Mouse (Mus musculus): Measurements from ENCODE around the gene Krtap1-5.
A peak's percentile ranks its signal among the peaks of the same experiment; 100 is the strongest.

- TF ChIP-seq CHD1 (IDR thresholded peaks at IDR 0.05; ENCODE audit: low read depth, low read length) (no peak), EP300 (IDR thresholded peaks at IDR 0.05; ENCODE audit: low read length) (no peak), MEF2A (IDR thresholded peaks at IDR 0.05; ENCODE audit: borderline replicate concordance, low read depth, low read length) (0 out of 2 replicates have a peak, but pooled peaks have one; percentile 57), HCFC1 (IDR thresholded peaks at IDR 0.05; ENCODE audit: low read depth, low read length) (peak; percentile 30; the same call in 1 of the 2 replicates), E2F4 (IDR thresholded peaks at IDR 0.05; ENCODE audit: insufficient replicate concordance, low read depth, low read length) (no peak)
Observed at GRCm38 (mm10) chr11:99574106-99574505, 6.7 kb downstream of the Krtap1-5 start.
